Mouse (Mus musculus) monocyte, adult 59 days (primary cell): ENCODE results near the gene BC100530. TPM values are rescaled to one million over a fixed set of nuclear protein-coding genes. Genes with fewer than 3 reads are reported as not detected.

Source experiments
- total RNA-seq, 2 experiments: library from RNA; stranded (reverse); gene quantifications; one replicate each; pipeline ENCODE4 v1.2.4; 2023

Gene BC100530
- total RNA-seq: not detected

DNA sequence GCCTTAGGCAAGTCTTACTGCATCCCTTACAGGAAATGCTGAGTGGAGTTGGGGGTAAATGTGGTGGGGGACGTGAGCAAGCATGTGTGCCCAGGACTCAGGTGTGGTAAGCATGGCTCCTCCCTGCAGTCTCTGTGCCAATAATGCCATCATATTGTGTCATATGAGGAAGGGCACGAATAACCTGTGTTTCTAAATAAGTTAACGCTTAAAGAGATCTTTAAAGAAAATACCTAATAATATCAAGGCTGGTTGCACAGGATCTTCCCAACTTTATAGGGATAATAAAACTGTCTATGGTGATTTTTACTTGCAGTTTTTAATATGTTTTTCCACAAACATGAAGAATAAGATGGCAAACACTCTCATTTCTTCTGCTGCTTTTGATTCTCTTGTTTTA is at the start of gene BC100530:
Gene BC100530, minus strand, starts transcription at position 101 of the 400 bp plus-strand sequence.

DNA sequence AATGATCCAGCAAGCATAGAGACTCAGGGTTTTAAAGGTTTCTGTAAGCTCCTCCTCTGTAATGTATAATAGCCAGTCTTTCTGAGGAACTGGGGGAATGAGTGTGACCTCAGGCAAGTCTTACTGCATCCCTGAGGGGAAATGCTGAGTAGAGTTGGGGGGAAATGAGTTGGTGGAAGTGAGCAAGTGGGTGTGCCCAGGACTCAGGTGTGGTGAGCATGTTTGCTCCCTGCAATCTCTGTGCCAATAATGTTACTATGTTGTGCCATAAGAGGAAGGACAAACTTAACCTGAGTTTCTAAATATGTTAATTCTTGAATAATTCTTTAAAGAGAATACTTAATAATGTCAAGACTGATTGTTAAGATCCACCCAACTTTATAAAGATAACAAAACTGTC is 40.8 kb upstream of the BC100530 start, which contains the start of gene Stfa2:
Gene Stfa2, minus strand, starts transcription at position 101 of the 400 bp plus-strand sequence.

DNA sequence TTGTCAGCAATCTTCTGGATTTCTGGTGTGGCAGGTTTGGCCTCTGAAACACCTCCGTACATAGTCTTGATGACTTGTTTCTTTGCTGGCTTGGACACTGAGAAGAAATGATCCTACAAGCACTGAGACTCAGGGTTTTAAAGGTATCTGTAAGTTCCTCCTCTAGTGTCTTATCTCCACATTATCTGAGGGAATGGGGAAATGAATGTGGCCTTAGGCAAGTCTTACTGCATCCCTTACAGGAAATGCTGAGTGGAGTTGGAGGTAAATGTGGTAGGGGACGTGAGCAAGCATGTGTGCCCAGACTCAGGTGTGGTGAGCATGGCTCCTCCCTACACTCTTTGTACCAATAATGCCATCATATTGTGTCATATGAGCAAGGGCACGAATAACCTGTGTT is 33.3 kb downstream of the BC100530 start, which contains the start of gene BC117090:
Gene BC117090, minus strand, starts transcription at position 101 of the 400 bp plus-strand sequence.

Other genes with a start within 250 kb of the BC100530 start
- not detected for gene Csta1, start 236.5 kb downstream of the BC100530 start, total RNA-seq
- not detected for gene Stfa2l1, start 210.9 kb downstream of the BC100530 start, total RNA-seq
- gene Gm5483, start 183.5 kb downstream of the BC100530 start, total RNA-seq: not detected
- not detected for gene Gm5416, start 157.3 kb downstream of the BC100530 start, total RNA-seq
- not detected for gene 2010005H15Rik, start 146.3 kb downstream of the BC100530 start, total RNA-seq
- gene Stfa1, start 90.8 kb downstream of the BC100530 start, total RNA-seq: not detected
- gene BC117090, start 33.4 kb downstream of the BC100530 start, total RNA-seq: not detected
- not detected for gene Stfa2, start 40.7 kb upstream of the BC100530 start, total RNA-seq
- gene Stfa3, start 87.6 kb upstream of the BC100530 start, total RNA-seq: not detected
- gene Casr, start 194.4 kb upstream of the BC100530 start, total RNA-seq: not detected